Mouse (Mus musculus) hindbrain, embryonic 11.5 days (tissue): ENCODE measurements around the gene Ier2. TPM values are rescaled to one million over a fixed set of nuclear protein-coding genes. Genes with fewer than 3 reads are reported as not detected.

Source experiments
- ATAC-seq: fragments of 200-750 bp; cut with Nextera tagmentation; 2 replicates; pipeline ENCODE4 v1.8.0; 2017; ENCODE audit warnings: mild to moderate bottlenecking, moderate TSS enrichment, moderate library complexity; ENCODE audit not compliant: low FRiP score
- DNase-seq: peaks from one replicate; pipeline ENCODE4 v3.0.0-alpha.2; 2015; ENCODE audit warnings: low spot score
- H3K27ac ChIP-seq: fragments of 300-500 bp; sonication (generic); 2 replicates; pipeline ENCODE4 v1.5.1; 2014; ENCODE audit warnings: mild to moderate bottlenecking, low read depth, low read length
- H3K27me3 ChIP-seq: fragments of 300-500 bp; sonication (generic); 2 replicates; pipeline ENCODE4 v1.6.1; 2014; ENCODE audit warnings: mild to moderate bottlenecking, low read length, moderate library complexity, mixed read lengths; ENCODE audit not compliant: control insufficient read depth, insufficient read depth
- H3K36me3 ChIP-seq: fragments of 300-500 bp; sonication (generic); 2 replicates; pipeline ENCODE4 v1.6.1; 2014; ENCODE audit warnings: mild to moderate bottlenecking, low read length, moderate library complexity, mixed read lengths; ENCODE audit not compliant: control insufficient read depth, insufficient read depth
- H3K4me1 ChIP-seq: fragments of 300-500 bp; sonication (generic); replicated peaks from 2 replicates; pipeline ENCODE4 v1.6.1; 2014; ENCODE audit warnings: low read length, mixed read lengths; ENCODE audit not compliant: control insufficient read depth, insufficient read depth
- H3K4me2 ChIP-seq: fragments of 300-500 bp; sonication (generic); replicated peaks from 2 replicates; pipeline ENCODE4 v1.6.1; 2014; ENCODE audit warnings: mild to moderate bottlenecking, low read depth, low read length
- H3K4me3 ChIP-seq: fragments of 300-500 bp; sonication (generic); 2 replicates; pipeline ENCODE4 v1.5.1; 2014; ENCODE audit warnings: low read depth, low read length
- H3K9ac ChIP-seq: fragments of 300-500 bp; sonication (generic); 2 replicates; pipeline ENCODE4 v1.6.1; 2014; ENCODE audit warnings: low read depth, low read length
- H3K9me3 ChIP-seq: fragments of 300-500 bp; sonication (generic); 2 replicates; pipeline ENCODE4 v1.6.1; 2016; ENCODE audit warnings: low read length; ENCODE audit not compliant: control insufficient read depth
- WGBS: fragments of 180-500 bp; shearing (Covaris S2); extraction: QIAGEN DNeasy Blood & Tissue Kit; methylation state at CpG from one replicate; pipeline ENCODE4 v1.1.7; 2014; 5-methylcytosine and 5-hydroxymethylcytosine counted together
- polyA plus RNA-seq: library from polyadenylated mRNA; unstranded; fragments of >200 nt; fragmentation: Nextera tagmentation; extraction: Ambion mirVana; gene quantifications from 2 replicates; pipeline ENCODE4 v1.2.1, GENCODE M21; 2014

The Ier2 gene
- polyA plus RNA-seq, 1 experiment from 2014 or later: 60.5 TPM

- ATAC-seq: no peak
- Histone ChIP-seq H3K9ac (peak overlapping the region; percentile 52; the same call in 1 of the 2 replicates), H3K4me2 (peak overlapping the region; percentile 22; the same call in 1 of the 2 replicates), H3K9me3 (no peaks in the 10 kb centered on the region), H3K36me3 (no peaks in the 10 kb centered on the region), H3K27ac (0 out of 2 replicates have a peak overlapping the region, but pooled peaks have one; percentile 17), H3K4me1 (peaks cover 42% of the 10 kb centered on the region), H3K27me3 (peaks cover 82% of the 10 kb centered on the region), H3K4me3 (peak overlapping the region; percentile 17; the same call in 1 of the 2 replicates)
- whole genome bisulfite sequencing: under 1% methylated on average over 44 of the region's 45 CpGs
- peak; percentile 63 for DNase-seq
Measured at GRCm38 (mm10) chr8:84706610-84707266, 44.1 kb upstream of the Ier2 start.

GRCm38 (mm10) chr8:84705960-84706359 lies 43.3 kb upstream of the Ier2 start:
- Histone ChIP-seq H3K27ac (no peak overlapping the region), H3K36me3 (no peaks in the 10 kb centered on the region), H3K4me2 (peak overlapping the region; percentile 34; the same call in 1 of the 2 replicates), H3K4me1 (peaks cover 35% of the 10 kb centered on the region), H3K9ac (no peak overlapping the region), H3K9me3 (no peaks in the 10 kb centered on the region), H3K27me3 (peaks cover 83% of the 10 kb centered on the region), H3K4me3 (peak overlapping the region; percentile 17; the same call in 1 of the 2 replicates)
- DNase-seq (no peak), ATAC-seq (no peak)
- under 1% methylated on average over 12 of the region's 12 CpGs for WGBS

DNA sequence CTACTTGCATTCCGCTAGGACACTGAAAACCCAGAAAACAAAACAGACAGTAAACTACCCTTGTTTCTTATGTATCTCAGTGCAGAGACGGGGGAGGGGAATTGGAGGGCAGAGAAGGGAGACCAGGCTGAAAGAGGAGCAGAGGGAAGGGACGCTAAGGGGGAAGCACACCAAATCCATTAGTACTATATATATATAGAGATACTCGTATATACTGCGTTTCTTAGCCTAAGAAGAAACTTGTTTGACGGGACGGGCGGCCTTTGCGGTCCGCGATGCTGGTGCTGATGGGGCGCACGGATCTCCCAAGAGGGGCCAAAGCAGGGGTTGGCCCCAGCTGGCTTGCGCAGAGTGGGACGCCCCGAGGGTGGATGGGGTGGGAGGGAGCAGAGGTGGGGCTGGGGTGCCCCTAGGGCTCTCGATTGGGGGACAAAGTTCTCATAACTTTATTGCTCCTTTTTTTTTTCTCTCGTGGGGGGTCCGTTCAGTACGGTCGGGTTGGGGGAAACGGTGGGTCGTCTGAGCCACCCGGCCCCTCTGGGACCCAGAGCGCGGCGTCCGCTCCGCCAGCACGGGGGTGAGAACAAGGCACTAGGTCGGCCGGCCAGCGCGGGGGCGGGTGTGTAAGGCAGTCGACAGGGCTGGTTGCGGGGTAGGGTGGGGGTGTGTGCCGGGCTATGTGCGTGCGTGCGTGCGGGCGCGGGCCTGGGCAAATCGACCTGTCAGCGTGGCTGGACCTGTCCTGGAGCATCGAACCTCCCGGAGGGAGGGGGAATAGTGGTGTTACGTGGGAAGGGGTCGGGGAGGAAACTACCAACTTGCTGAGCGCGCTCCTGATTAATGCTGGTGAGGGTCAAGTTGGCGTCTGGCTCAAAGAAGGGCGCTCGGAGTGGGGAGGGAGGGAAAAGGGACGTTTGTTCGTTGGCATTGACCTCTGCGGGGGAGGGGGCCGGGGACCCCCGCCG lies 42.5 kb upstream of the Ier2 start:
- Histone ChIP-seq H3K4me2 (peak overlapping the region; percentile 34), H3K27me3 (peaks cover 82% of the 10 kb centered on the region), H3K4me3 (peak overlapping the region; percentile 17; the same call in 1 of the 2 replicates), H3K27ac (no peak overlapping the region), H3K9me3 (no peaks in the 10 kb centered on the region), H3K9ac (no peak overlapping the region), H3K36me3 (no peaks in the 10 kb centered on the region), H3K4me1 (peaks cover 35% of the 10 kb centered on the region)
- under 1% methylated on average over 52 of the region's 61 CpGs for WGBS
- ATAC-seq: no peak
- DNase-seq: peak; percentile 48

- Histone ChIP-seq H3K9me3 (no peaks in the 10 kb centered on the region), H3K27ac (no peak overlapping the region), H3K4me2 (peak overlapping the region; percentile 22; the same call in 1 of the 2 replicates), H3K9ac (no peak overlapping the region), H3K36me3 (no peaks in the 10 kb centered on the region), H3K4me1 (peaks cover 35% of the 10 kb centered on the region), H3K27me3 (peaks cover 78% of the 10 kb centered on the region), H3K4me3 (0 out of 2 replicates have a peak overlapping the region, but pooled peaks have one; percentile 13)
- WGBS: under 1% methylated on average over 16 of the region's 16 CpGs
- ATAC-seq (no peak), DNase-seq (peak; percentile 91)
Measured at GRCm38 (mm10) chr8:84704356-84704755, 41.7 kb upstream of the Ier2 start.

DNA sequence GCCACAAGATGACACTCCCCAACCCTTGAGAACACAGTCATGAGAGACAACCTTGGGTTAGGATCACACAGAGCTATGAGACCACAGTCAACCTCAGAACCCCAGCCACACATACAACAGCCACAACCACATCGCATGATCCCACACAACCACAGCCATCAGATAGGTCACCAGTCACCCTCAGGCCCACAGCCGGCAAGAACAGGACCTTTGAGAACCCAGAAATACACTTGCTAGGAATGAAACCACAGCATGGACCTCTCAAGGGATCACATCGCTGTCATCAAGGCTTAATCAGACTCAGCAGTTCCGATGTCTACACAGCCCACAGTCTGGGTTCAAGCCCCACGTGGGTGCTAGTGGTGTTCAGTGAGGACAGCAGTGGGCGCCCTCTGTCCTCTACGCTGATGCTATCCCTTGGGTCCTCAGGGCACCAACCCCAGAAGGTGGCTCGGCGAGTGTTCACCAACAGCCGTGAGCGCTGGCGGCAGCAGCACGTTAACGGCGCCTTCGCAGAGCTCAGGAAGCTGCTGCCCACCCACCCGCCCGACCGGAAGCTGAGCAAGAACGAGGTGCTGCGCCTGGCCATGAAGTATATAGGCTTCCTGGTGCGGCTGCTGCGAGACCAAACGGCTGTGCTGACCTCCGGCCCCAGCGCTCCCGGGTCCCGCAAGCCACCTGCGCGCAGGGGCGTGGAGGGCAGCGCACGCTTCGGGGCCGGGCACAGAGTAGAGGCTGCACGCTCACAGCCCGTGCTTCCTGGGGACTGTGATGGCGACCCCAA lies 41.0 kb upstream of the Ier2 start:
- WGBS: 8% methylated on average over 38 of the region's 38 CpGs
- Histone ChIP-seq H3K4me3 (peak overlapping the region; percentile 13; the same call in 1 of the 2 replicates), H3K27me3 (peaks cover 72% of the 10 kb centered on the region), H3K4me2 (peak overlapping the region; percentile 22; the same call in 1 of the 2 replicates), H3K36me3 (no peaks in the 10 kb centered on the region), H3K27ac (no peak overlapping the region), H3K4me1 (peaks cover 31% of the 10 kb centered on the region), H3K9me3 (no peaks in the 10 kb centered on the region), H3K9ac (no peak overlapping the region)
- ATAC-seq (no peak), DNase-seq (no peak)

DNA sequence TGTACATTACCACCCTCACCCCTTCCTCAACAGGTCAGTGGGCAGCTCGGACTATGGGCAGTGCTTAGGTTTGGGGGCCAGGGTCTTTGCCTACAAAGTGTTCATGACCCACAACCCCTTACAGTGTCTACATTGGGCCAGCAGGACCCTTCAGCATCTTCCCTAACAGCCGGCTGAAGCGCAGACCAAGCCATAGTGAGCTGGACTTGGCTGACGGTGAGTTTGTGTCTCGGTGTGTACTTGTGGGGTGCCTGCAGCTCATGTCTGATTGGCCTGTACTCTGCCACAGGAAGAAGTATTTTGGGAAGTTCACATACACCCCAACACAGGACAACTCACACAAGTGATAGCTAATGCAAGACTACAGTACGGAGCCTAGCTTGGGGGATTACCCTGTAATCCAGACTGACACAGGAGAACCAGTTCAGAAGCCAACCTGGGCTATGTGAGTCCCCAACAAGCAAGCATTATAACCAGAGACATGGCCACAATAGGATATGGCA lies 40.4 kb upstream of the Ier2 start:
- no peaks in the 10 kb centered on the region for H3K9me3 ChIP-seq
- H3K4me3 ChIP-seq: peak overlapping the region; percentile 16; the same call in 1 of the 2 replicates
- no peak for ATAC-seq
- peak; percentile 6 for DNase-seq
- H3K9ac ChIP-seq: no peak overlapping the region
- no peaks in the 10 kb centered on the region for H3K36me3 ChIP-seq
- WGBS: 81% methylated on average over 6 of the region's 6 CpGs
- peaks cover 27% of the 10 kb centered on the region for H3K4me1 ChIP-seq
- no peak overlapping the region for H3K4me2 ChIP-seq
- H3K27me3 ChIP-seq: peaks cover 67% of the 10 kb centered on the region
- H3K27ac ChIP-seq: no peak overlapping the region

GRCm38 (mm10) chr8:84702561-84702960 lies 39.9 kb upstream of the Ier2 start:
- Histone ChIP-seq H3K4me2 (0 out of 2 replicates have a peak overlapping the region, but pooled peaks have one; percentile 3), H3K27me3 (peaks cover 62% of the 10 kb centered on the region), H3K27ac (no peak overlapping the region), H3K4me1 (peaks cover 23% of the 10 kb centered on the region), H3K4me3 (peak overlapping the region; percentile 16), H3K9ac (no peak overlapping the region), H3K36me3 (no peaks in the 10 kb centered on the region), H3K9me3 (no peaks in the 10 kb centered on the region)
- no peak for DNase-seq
- ATAC-seq: no peak
- 70% methylated on average over 9 of the region's 9 CpGs for WGBS
